ENCODE assay signal across 26 mouse cellular contexts in the genomic region with DNA sequence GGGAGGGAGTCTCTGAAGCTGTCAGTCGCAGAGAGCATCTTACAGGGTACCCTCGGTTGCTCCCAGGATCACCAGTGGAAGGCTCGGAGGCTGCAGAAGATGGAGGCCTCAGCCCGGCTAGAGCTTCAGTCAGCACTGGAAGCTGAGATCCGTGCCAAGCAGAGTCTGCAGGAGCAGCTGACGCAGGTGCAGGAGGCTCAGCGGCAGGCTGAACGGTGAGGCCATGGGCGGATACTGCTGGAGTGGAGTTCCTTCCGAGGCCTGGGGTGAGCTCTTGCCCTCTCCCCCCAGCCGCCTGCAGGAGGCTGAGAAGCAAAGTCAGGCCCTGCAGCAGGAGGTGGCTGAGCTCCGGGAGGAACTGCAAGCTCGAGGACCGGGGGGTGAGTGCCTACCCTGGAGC. TPM values are rescaled to one million over a fixed set of nuclear protein-coding genes. Genes with fewer than 3 reads are reported as not detected.
DNase-seq lines count a peak whose midpoint lies in the region; ATAC-seq and TF ChIP-seq lines count a peak whose summit lies in the region.
"Had no signal": no experiment of that assay in that cellular context is flagged by ENCODE, and none has a peak within 500 bp of the region (broad histone marks: within the 10 kb centered on the region; RNA-seq: fewer than 3 reads in every experiment).

No protein-coding gene starts in this region.

- H3K4me2 ChIP-seq in embryonic facial prominence, embryonic 13.5 days = no peak overlapping the region
- H3K4me2 ChIP-seq in liver, embryonic 12.5 days = no peak overlapping the region
- H3K4me2 ChIP-seq: hindbrain, embryonic 12.5 days; limb, embryonic 12.5 days; liver, embryonic 11.5 days; midbrain, embryonic 15.5 days had no signal

- H3K4me1 ChIP-seq in embryonic facial prominence, embryonic 13.5 days = no peaks in the 10 kb centered on the region
- H3K4me1 ChIP-seq in embryonic facial prominence, embryonic 10.5 days = no peaks in the 10 kb centered on the region; the same call in 1 of the 2 replicates
- H3K4me1 ChIP-seq in limb, embryonic 10.5 days = no peaks in the 10 kb centered on the region
- H3K4me1 ChIP-seq in liver, embryonic 12.5 days = no peaks in the 10 kb centered on the region
- H3K4me1 ChIP-seq: hindbrain, embryonic 12.5 days; limb, embryonic 12.5 days; midbrain, embryonic 15.5 days had no signal

- H3K27ac ChIP-seq in embryonic facial prominence, embryonic 13.5 days = no peak overlapping the region
- no peak overlapping the region for H3K27ac ChIP-seq in embryonic facial prominence, embryonic 10.5 days (replicated peaks)
- H3K27ac ChIP-seq in limb, embryonic 10.5 days = 0 out of 2 replicates have a peak overlapping the region, but pooled peaks have one; percentile 2
- H3K27ac ChIP-seq in liver, embryonic 12.5 days = no peak overlapping the region
- no peak overlapping the region for H3K27ac ChIP-seq in left cerebral cortex, adult 2 months
- H3K27ac ChIP-seq: heart, embryonic 10.5 days; hindbrain, embryonic 12.5 days; limb, embryonic 12.5 days; macrophage; midbrain, embryonic 15.5 days; stomach, postnatal 0 days had no signal

- no peak for DNase-seq in embryonic facial prominence, embryonic 10.5 days (ENCODE audit: low spot score)
- DNase-seq in cerebellum, adult 18-20 months = peak; percentile 76 to 82
- peak; percentile 84 for DNase-seq in cerebellum, adult 9-11 months
- DNase-seq in limb, embryonic 10.5 days (ENCODE audit: low spot score) = no peak
- no peak for DNase-seq in left cerebral cortex, adult 2 months (ENCODE audit: extremely low spot score in 1 of 2, low spot score in 2 of 2)
- DNase-seq: adrenal gland, postnatal 10 days; gastrocnemius, postnatal 25 days; heart, adult 11 months; heart, postnatal 36 days; kidney, adult 11 months; kidney, postnatal 14 days; layer of hippocampus, adult 9-11 months; liver, postnatal 0 days; right cerebral cortex, adult 18-20 months; thymus, adult 2 months had no signal

- no peak overlapping the region for H3K4me3 ChIP-seq in embryonic facial prominence, embryonic 13.5 days
- H3K4me3 ChIP-seq in embryonic facial prominence, embryonic 10.5 days = no peak overlapping the region
- H3K4me3 ChIP-seq in limb, embryonic 10.5 days = no peak overlapping the region
- H3K4me3 ChIP-seq in liver, embryonic 12.5 days = no peak overlapping the region
- H3K4me3 ChIP-seq in left cerebral cortex, adult 2 months = no peak overlapping the region
- H3K4me3 ChIP-seq: heart, embryonic 10.5 days; hindbrain, embryonic 12.5 days; limb, embryonic 12.5 days; midbrain, embryonic 15.5 days had no signal

- intact Hi-C loops in left cerebral cortex, adult 2 months (cut with DNase I) = loop anchor here (5.0 kb wide), 2 partner anchors 208 to 333 kb away; partner anchors contain the start of gene Naaladl1

- H3K9ac ChIP-seq in embryonic facial prominence, embryonic 13.5 days = peak overlapping the region; percentile 32; the same call in 1 of the 2 replicates
- no peak overlapping the region for H3K9ac ChIP-seq in liver, embryonic 12.5 days
- H3K9ac ChIP-seq: hindbrain, embryonic 12.5 days; limb, embryonic 12.5 days; liver, postnatal 0 days; midbrain, embryonic 15.5 days had no signal

- whole genome bisulfite sequencing in embryonic facial prominence, embryonic 13.5 days = 74% methylated on average over 14 of the region's 14 CpGs
- WGBS in embryonic facial prominence, embryonic 10.5 days = 76% methylated on average over 14 of the region's 14 CpGs
- 83% methylated on average over 14 of the region's 14 CpGs for WGBS in limb, embryonic 10.5 days
- 82% methylated on average over 14 of the region's 14 CpGs for WGBS in liver, embryonic 12.5 days (ENCODE audit: insufficient replicate concordance)

- no peak for TF ChIP-seq CTCF in left cerebral cortex, adult 2 months (IDR thresholded peaks at IDR 0.05)

- peaks cover 97% of the 10 kb centered on the region for H3K36me3 ChIP-seq in embryonic facial prominence, embryonic 13.5 days
- H3K36me3 ChIP-seq in embryonic facial prominence, embryonic 10.5 days (replicated peaks) = peaks cover 87% of the 10 kb centered on the region
- H3K36me3 ChIP-seq in limb, embryonic 10.5 days = peaks cover 71% of the 10 kb centered on the region
- peaks cover 86% of the 10 kb centered on the region for H3K36me3 ChIP-seq in liver, embryonic 12.5 days
- H3K36me3 ChIP-seq: midbrain, embryonic 15.5 days had no signal

- no peaks in the 10 kb centered on the region for H3K9me3 ChIP-seq in embryonic facial prominence, embryonic 13.5 days
- H3K9me3 ChIP-seq in embryonic facial prominence, embryonic 10.5 days = no peaks in the 10 kb centered on the region
- H3K9me3 ChIP-seq in limb, embryonic 10.5 days (replicated peaks) = no peaks in the 10 kb centered on the region
- H3K9me3 ChIP-seq in liver, embryonic 12.5 days (replicated peaks) = no peaks in the 10 kb centered on the region
- H3K9me3 ChIP-seq: heart, embryonic 10.5 days; hindbrain, embryonic 12.5 days; limb, embryonic 12.5 days; midbrain, embryonic 15.5 days had no signal

- ATAC-seq in embryonic facial prominence, embryonic 13.5 days (ENCODE audit: insufficient number of reproducible peaks, insufficient read depth, low FRiP score, low TSS enrichment, low read depth) = no peak
- ATAC-seq in liver, embryonic 12.5 days = no peak
- ATAC-seq: forebrain, embryonic 14.5 days; liver, postnatal 0 days; midbrain, embryonic 15.5 days; Patski had no signal

- no peaks in the 10 kb centered on the region for H3K27me3 ChIP-seq in embryonic facial prominence, embryonic 13.5 days
- H3K27me3 ChIP-seq in embryonic facial prominence, embryonic 10.5 days (replicated peaks; ENCODE audit: low read depth, poor library complexity, severe bottlenecking) = no peaks in the 10 kb centered on the region
- H3K27me3 ChIP-seq in limb, embryonic 10.5 days (ENCODE audit: low read depth, poor library complexity, severe bottlenecking) = no peaks in the 10 kb centered on the region
- no peaks in the 10 kb centered on the region for H3K27me3 ChIP-seq in liver, embryonic 12.5 days (replicated peaks)
- H3K27me3 ChIP-seq: hindbrain, embryonic 12.5 days; limb, embryonic 12.5 days; midbrain, embryonic 15.5 days; Patski had no signal

RNA-seq across cellular contexts. Expression of gene Cdc42bpg, which starts 9.3 kb away (rescaled TPM):
- 0.91 and 0.92 TPM in 2 replicates for polyA plus RNA-seq in embryonic facial prominence, embryonic 13.5 days (2015; fragmentation: Nextera tagmentation; extraction: Ambion mirVana)
- 0.12 and 0.39 TPM in 2 replicates for polyA plus RNA-seq in embryonic facial prominence, embryonic 10.5 days (2016; fragmentation: Nextera tagmentation; extraction: Ambion mirVana)
- 0.15 and 0.38 TPM in 2 replicates for polyA plus RNA-seq in limb, embryonic 10.5 days (2016; fragmentation: Nextera tagmentation; extraction: Ambion mirVana)
- 0.20 TPM in 2 replicates for polyA plus RNA-seq in liver, embryonic 12.5 days (2016; fragmentation: Nextera tagmentation; extraction: Ambion mirVana)
- 1 to 10 TPM; 3.4 to 4.1 TPM for total RNA-seq in left cerebral cortex, adult 2 months (2021)

RNA-seq across cellular contexts. Expression of gene Men1, which starts 19.2 kb away (rescaled TPM):
- 91.6 and 92.4 TPM in 2 replicates for polyA plus RNA-seq in embryonic facial prominence, embryonic 13.5 days (2015; fragmentation: Nextera tagmentation; extraction: Ambion mirVana)
- 122 and 130 TPM in 2 replicates for polyA plus RNA-seq in embryonic facial prominence, embryonic 10.5 days (2016; fragmentation: Nextera tagmentation; extraction: Ambion mirVana)
- polyA plus RNA-seq in limb, embryonic 10.5 days (2016; fragmentation: Nextera tagmentation; extraction: Ambion mirVana) = 118 and 120 TPM in 2 replicates
- 48.6 and 49.4 TPM in 2 replicates for polyA plus RNA-seq in liver, embryonic 12.5 days (2016; fragmentation: Nextera tagmentation; extraction: Ambion mirVana)
- 10 to 100 TPM; 64.7 to 72.5 TPM for total RNA-seq in left cerebral cortex, adult 2 months (2021)

RNA-seq across cellular contexts. Expression of gene Map4k2, which starts 25.4 kb away (rescaled TPM):
- 13.8 and 15.3 TPM in 2 replicates for polyA plus RNA-seq in embryonic facial prominence, embryonic 13.5 days (2015; fragmentation: Nextera tagmentation; extraction: Ambion mirVana)
- 11.0 and 14.0 TPM in 2 replicates for polyA plus RNA-seq in embryonic facial prominence, embryonic 10.5 days (2016; fragmentation: Nextera tagmentation; extraction: Ambion mirVana)
- polyA plus RNA-seq in limb, embryonic 10.5 days (2016; fragmentation: Nextera tagmentation; extraction: Ambion mirVana) = 10.4 and 15.2 TPM in 2 replicates
- polyA plus RNA-seq in liver, embryonic 12.5 days (2016; fragmentation: Nextera tagmentation; extraction: Ambion mirVana) = 9.2 and 9.3 TPM in 2 replicates
- total RNA-seq in left cerebral cortex, adult 2 months (2021) = 100 to 1,000 TPM in 1 of 2 experiments, 10 to 100 TPM in 1; 94.9 to 108 TPM

RNA-seq across cellular contexts. Expression of gene Ehd1, which starts 39.0 kb away (rescaled TPM):
- 64.7 and 68.9 TPM in 2 replicates for polyA plus RNA-seq in embryonic facial prominence, embryonic 13.5 days (2015; fragmentation: Nextera tagmentation; extraction: Ambion mirVana)
- 81.8 and 83.5 TPM in 2 replicates for polyA plus RNA-seq in embryonic facial prominence, embryonic 10.5 days (2016; fragmentation: Nextera tagmentation; extraction: Ambion mirVana)
- polyA plus RNA-seq in limb, embryonic 10.5 days (2016; fragmentation: Nextera tagmentation; extraction: Ambion mirVana) = 72.5 and 74.9 TPM in 2 replicates
- 85.4 and 91.9 TPM in 2 replicates for polyA plus RNA-seq in liver, embryonic 12.5 days (2016; fragmentation: Nextera tagmentation; extraction: Ambion mirVana)
- total RNA-seq in left cerebral cortex, adult 2 months (2021) = 10 to 100 TPM; 36.4 to 43.5 TPM

RNA-seq across cellular contexts. Expression of gene Sf1, which starts 47.9 kb away (rescaled TPM):
- polyA plus RNA-seq in embryonic facial prominence, embryonic 13.5 days (2015; fragmentation: Nextera tagmentation; extraction: Ambion mirVana) = 137 and 151 TPM in 2 replicates
- 185 and 205 TPM in 2 replicates for polyA plus RNA-seq in embryonic facial prominence, embryonic 10.5 days (2016; fragmentation: Nextera tagmentation; extraction: Ambion mirVana)
- polyA plus RNA-seq in limb, embryonic 10.5 days (2016; fragmentation: Nextera tagmentation; extraction: Ambion mirVana) = 193 and 206 TPM in 2 replicates
- polyA plus RNA-seq in liver, embryonic 12.5 days (2016; fragmentation: Nextera tagmentation; extraction: Ambion mirVana) = 115 and 119 TPM in 2 replicates
- 100 to 1,000 TPM; 208 to 212 TPM for total RNA-seq in left cerebral cortex, adult 2 months (2021)

Comparison
In these comparisons a context has a peak if more than half of its experiments do, and no peak if none do; other contexts are left out.
1. DNase-seq: peak in cerebellum, adult 18-20 months (2 of 2) and cerebellum, adult 9-11 months (single experiment); none in embryonic facial prominence, embryonic 10.5 days (single experiment), limb, embryonic 10.5 days (single experiment) and left cerebral cortex, adult 2 months (0 of 2).